Mouse (Mus musculus) liver, embryonic 12.5 days (tissue): Measurements from ENCODE around the gene Atp5h. TPM values are rescaled to one million over a fixed set of nuclear protein-coding genes. Genes with fewer than 3 reads are reported as not detected.
A peak's percentile ranks its signal among the peaks of the same experiment; 100 is the strongest.

Experiments used
- ATAC-seq: fragments of 200-750 bp; cut with Nextera tagmentation; 2 replicates; pipeline ENCODE4 v1.8.0; 2017; ENCODE audit warnings: moderate number of reproducible peaks, mild to moderate bottlenecking, moderate library complexity
- H3K27ac ChIP-seq: fragments of 300-500 bp; sonication (generic); 2 replicates; pipeline ENCODE4 v1.5.1; 2016; ENCODE audit warnings: mild to moderate bottlenecking
- H3K27me3 ChIP-seq: fragments of 300-500 bp; sonication (generic); replicated peaks from 2 replicates; pipeline ENCODE4 v1.6.1; 2016; ENCODE audit warnings: mild to moderate bottlenecking, moderate library complexity
- H3K36me3 ChIP-seq: fragments of 300-500 bp; sonication (generic); 2 replicates; pipeline ENCODE4 v1.6.1; 2016; ENCODE audit warnings: mild to moderate bottlenecking, moderate library complexity
- H3K4me1 ChIP-seq: fragments of 300-500 bp; sonication (generic); 2 replicates; pipeline ENCODE4 v1.6.1; 2016
- H3K4me2 ChIP-seq: fragments of 300-500 bp; sonication (generic); 2 replicates; pipeline ENCODE4 v1.6.1; 2016; ENCODE audit warnings: mild to moderate bottlenecking, moderate library complexity
- H3K4me3 ChIP-seq: fragments of 300-500 bp; sonication (generic); 2 replicates; pipeline ENCODE4 v1.5.1; 2016; ENCODE audit warnings: mild to moderate bottlenecking, moderate library complexity
- H3K9ac ChIP-seq: fragments of 300-500 bp; sonication (generic); 2 replicates; pipeline ENCODE4 v1.6.1; 2016; ENCODE audit warnings: mild to moderate bottlenecking, moderate library complexity
- H3K9me3 ChIP-seq: fragments of 300-500 bp; sonication (generic); replicated peaks from 2 replicates; pipeline ENCODE4 v1.6.1; 2016; ENCODE audit warnings: mild to moderate bottlenecking, moderate library complexity
- WGBS: fragments of 180-500 bp; shearing (Covaris S2); methylation state at CpG from one replicate; pipeline ENCODE4 v1.1.7; 2016; ENCODE audit not compliant: insufficient replicate concordance; 5-methylcytosine and 5-hydroxymethylcytosine counted together
- polyA plus RNA-seq: library from polyadenylated mRNA; unstranded; fragments of >200 nt; fragmentation: Nextera tagmentation; extraction: Ambion mirVana; gene quantifications from 2 replicates; pipeline ENCODE4 v1.2.1, GENCODE M21; 2016

The Atp5h gene
- polyA plus RNA-seq, 1 experiment from 2014 or later: 624 TPM

GRCm38 (mm10) chr11:115452281-115452860 is 32.6 kb upstream of the Atp5h start:
- 68% methylated on average over 7 of the region's 7 CpGs for WGBS
- Histone ChIP-seq H3K4me3 (no peak overlapping the region), H3K4me1 (peaks cover 12% of the 10 kb centered on the region), H3K4me2 (no peak overlapping the region), H3K9me3 (no peaks in the 10 kb centered on the region), H3K9ac (no peak overlapping the region), H3K27ac (no peak overlapping the region), H3K36me3 (no peaks in the 10 kb centered on the region), H3K27me3 (peaks cover 16% of the 10 kb centered on the region; the same call in 1 of the 2 replicates)
- no peak for ATAC-seq

- Histone ChIP-seq H3K4me1 (peaks cover 9% of the 10 kb centered on the region; the same call in 1 of the 2 replicates), H3K36me3 (no peaks in the 10 kb centered on the region), H3K9me3 (no peaks in the 10 kb centered on the region), H3K27me3 (peaks cover 16% of the 10 kb centered on the region; the same call in 1 of the 2 replicates), H3K4me2 (no peak overlapping the region), H3K27ac (no peak overlapping the region), H3K9ac (no peak overlapping the region), H3K4me3 (no peak overlapping the region)
- 64% methylated on average over 8 of the region's 8 CpGs for WGBS
- no peak for ATAC-seq
Observed at GRCm38 (mm10) chr11:115451781-115452241, 32.0 kb upstream of the Atp5h start.

- no peaks in the 10 kb centered on the region for H3K9me3 ChIP-seq
- H3K4me2 ChIP-seq: no peak overlapping the region
- no peak for ATAC-seq
- no peaks in the 10 kb centered on the region for H3K36me3 ChIP-seq
- no peak overlapping the region for H3K4me3 ChIP-seq
- 68% methylated on average over 7 of the region's 7 CpGs for WGBS
- H3K27me3 ChIP-seq: peaks cover 21% of the 10 kb centered on the region; the same call in 1 of the 2 replicates
- no peak overlapping the region for H3K27ac ChIP-seq
- H3K4me1 ChIP-seq: peaks cover 13% of the 10 kb centered on the region; the same call in 1 of the 2 replicates
- no peak overlapping the region for H3K9ac ChIP-seq
Observed at GRCm38 (mm10) chr11:115450176-115450575, 30.4 kb upstream of the Atp5h start.

- Histone ChIP-seq H3K4me3 (no peak overlapping the region), H3K4me1 (peaks cover 13% of the 10 kb centered on the region; the same call in 1 of the 2 replicates), H3K4me2 (no peak overlapping the region), H3K9ac (no peak overlapping the region), H3K9me3 (no peaks in the 10 kb centered on the region), H3K36me3 (no peaks in the 10 kb centered on the region), H3K27me3 (peaks cover 25% of the 10 kb centered on the region; the same call in 1 of the 2 replicates), H3K27ac (peak overlapping the region; percentile 45)
- no peak; the same call in 1 of the 2 replicates for ATAC-seq
- 55% methylated on average over 7 of the region's 7 CpGs for WGBS
Observed at GRCm38 (mm10) chr11:115448998-115449397, 29.2 kb upstream of the Atp5h start.

GRCm38 (mm10) chr11:115448075-115448474 is 28.3 kb upstream of the Atp5h start:
- WGBS: 65% methylated on average over 16 of the region's 16 CpGs
- no peak overlapping the region for H3K4me3 ChIP-seq

GRCm38 (mm10) chr11:115447321-115447885 is 27.6 kb upstream of the Atp5h start:
- H3K36me3 ChIP-seq: no peaks in the 10 kb centered on the region
- no peaks in the 10 kb centered on the region for H3K9me3 ChIP-seq
- peaks cover 13% of the 10 kb centered on the region; the same call in 1 of the 2 replicates for H3K4me1 ChIP-seq
- no peak overlapping the region for H3K4me2 ChIP-seq
- H3K9ac ChIP-seq: no peak overlapping the region
- H3K4me3 ChIP-seq: no peak overlapping the region
- WGBS: 71% methylated on average over 11 of the region's 11 CpGs
- ATAC-seq: 0 out of 2 replicates have a peak, but pooled peaks have one; percentile 11
- peak overlapping the region; percentile 45 for H3K27ac ChIP-seq
- peaks cover 30% of the 10 kb centered on the region; the same call in 1 of the 2 replicates for H3K27me3 ChIP-seq

More at GRCm38 (mm10) chr11:115448075-115448474, 28.3 kb upstream of the Atp5h start:
- Histone ChIP-seq H3K27me3 (peaks cover 25% of the 10 kb centered on the region; the same call in 1 of the 2 replicates), H3K27ac (peak overlapping the region; percentile 45), H3K9ac (no peak overlapping the region), H3K9me3 (no peaks in the 10 kb centered on the region), H3K4me1 (peaks cover 13% of the 10 kb centered on the region; the same call in 1 of the 2 replicates), H3K4me2 (no peak overlapping the region), H3K36me3 (no peaks in the 10 kb centered on the region)
- ATAC-seq: peak; percentile 37

- Histone ChIP-seq H3K4me2 (no peak overlapping the region), H3K9me3 (no peaks in the 10 kb centered on the region), H3K36me3 (no peaks in the 10 kb centered on the region), H3K9ac (no peak overlapping the region), H3K4me3 (no peak overlapping the region), H3K4me1 (peaks cover 13% of the 10 kb centered on the region; the same call in 1 of the 2 replicates), H3K27me3 (peaks cover 35% of the 10 kb centered on the region; the same call in 1 of the 2 replicates), H3K27ac (no peak overlapping the region; the same call in 1 of the 2 replicates)
- no peak for ATAC-seq
- 51% methylated on average over 3 of the region's 3 CpGs for WGBS
Observed at GRCm38 (mm10) chr11:115446906-115447305, 27.1 kb upstream of the Atp5h start.

GRCm38 (mm10) chr11:115441417-115441816 is 21.7 kb upstream of the Atp5h start:
- peaks cover 12% of the 10 kb centered on the region for H3K4me1 ChIP-seq
- 49% methylated on average over 15 of the region's 15 CpGs for WGBS
- ATAC-seq: no peak
- H3K4me2 ChIP-seq: no peak overlapping the region
- H3K9ac ChIP-seq: no peak overlapping the region
- no peaks in the 10 kb centered on the region for H3K36me3 ChIP-seq
- H3K27ac ChIP-seq: no peak overlapping the region
- peaks cover 4% of the 10 kb centered on the region; the same call in 1 of the 2 replicates for H3K9me3 ChIP-seq
- H3K4me3 ChIP-seq: no peak overlapping the region
- peaks cover 61% of the 10 kb centered on the region for H3K27me3 ChIP-seq

GRCm38 (mm10) chr11:115439906-115440595 is 20.3 kb upstream of the Atp5h start, which contains the start of gene Trim80:
Gene Trim80 (plus strand): TSS chr11:115440545.
- peaks cover 4% of the 10 kb centered on the region; the same call in 1 of the 2 replicates for H3K9me3 ChIP-seq
- H3K27ac ChIP-seq: no peak within 1 kb of the TSS
- H3K27me3 ChIP-seq: peaks cover 69% of the 10 kb centered on the region
- ATAC-seq: no peak
- H3K36me3 ChIP-seq: no peaks in the 10 kb centered on the region
- peaks cover 22% of the 10 kb centered on the region for H3K4me1 ChIP-seq
- H3K4me3 ChIP-seq: no peak within 1 kb of the TSS
- no peak within 1 kb of the TSS for H3K4me2 ChIP-seq
- 77% methylated on average over 9 of the region's 9 CpGs for WGBS
- H3K9ac ChIP-seq: no peak within 1 kb of the TSS

- H3K27ac ChIP-seq: no peak overlapping the region
- H3K4me3 ChIP-seq: no peak overlapping the region
- 81% methylated on average over 3 of the region's 3 CpGs for WGBS
- H3K27me3 ChIP-seq: peaks cover 73% of the 10 kb centered on the region
- no peaks in the 10 kb centered on the region for H3K36me3 ChIP-seq
- peaks cover 22% of the 10 kb centered on the region for H3K4me1 ChIP-seq
- no peak for ATAC-seq
- H3K9me3 ChIP-seq: peaks cover 4% of the 10 kb centered on the region; the same call in 1 of the 2 replicates
- no peak overlapping the region for H3K9ac ChIP-seq
- H3K4me2 ChIP-seq: no peak overlapping the region
Observed at GRCm38 (mm10) chr11:115439326-115439725, 19.6 kb upstream of the Atp5h start.

GRCm38 (mm10) chr11:115437571-115438122 is 17.9 kb upstream of the Atp5h start:
- Histone ChIP-seq H3K4me2 (no peak overlapping the region), H3K27ac (no peak overlapping the region), H3K9ac (no peak overlapping the region), H3K9me3 (peaks cover 4% of the 10 kb centered on the region; the same call in 1 of the 2 replicates), H3K27me3 (peaks cover 78% of the 10 kb centered on the region), H3K36me3 (no peaks in the 10 kb centered on the region), H3K4me1 (peaks cover 22% of the 10 kb centered on the region), H3K4me3 (no peak overlapping the region)
- WGBS: 61% methylated on average over 5 of the region's 5 CpGs
- ATAC-seq: no peak
